Mouse (Mus musculus) stomach, postnatal 0 days (tissue): Measurements from ENCODE around the gene Col23a1. TPM values are rescaled to one million over a fixed set of nuclear protein-coding genes. Genes with fewer than 3 reads are reported as not detected.

Experiments
- ATAC-seq: fragments of 200-750 bp; cut with Nextera tagmentation; 2 replicates; pipeline ENCODE4 v1.8.0; 2017; ENCODE audit not compliant: low FRiP score, low TSS enrichment
- DNase-seq: peaks from one replicate; pipeline ENCODE4 v3.0.0-alpha.2; 2016; ENCODE audit warnings: low spot score
- H3K27ac ChIP-seq: fragments of 300-500 bp; sonication (generic); replicated peaks from 2 replicates; pipeline ENCODE4 v1.5.1; 2014; ENCODE audit warnings: mild to moderate bottlenecking, control low read depth
- H3K27me3 ChIP-seq: fragments of 300-500 bp; sonication (generic); 2 replicates; pipeline ENCODE4 v1.6.1; 2014; ENCODE audit warnings: low read length; ENCODE audit not compliant: control insufficient read depth, insufficient read depth
- H3K36me3 ChIP-seq: fragments of 300-500 bp; sonication (generic); 2 replicates; pipeline ENCODE4 v1.6.1; 2014; ENCODE audit warnings: low read length, mixed read lengths; ENCODE audit not compliant: control insufficient read depth, insufficient read depth
- H3K4me1 ChIP-seq: fragments of 300-500 bp; sonication (generic); replicated peaks from 2 replicates; pipeline ENCODE4 v1.6.1; 2014; ENCODE audit warnings: antibody characterized with exemption; ENCODE audit not compliant: control insufficient read depth, insufficient read depth
- H3K4me2 ChIP-seq: fragments of 300-500 bp; sonication (generic); replicated peaks from 2 replicates; pipeline ENCODE4 v1.6.1; 2014; ENCODE audit warnings: low read depth, mild to moderate bottlenecking, control low read depth, moderate library complexity
- H3K4me3 ChIP-seq: fragments of 300-500 bp; sonication (generic); 2 replicates; pipeline ENCODE4 v1.5.1; 2014; ENCODE audit warnings: low read depth, low read length, control low read depth
- H3K9ac ChIP-seq: fragments of 300-500 bp; sonication (generic); 2 replicates; pipeline ENCODE4 v1.6.1; 2014; ENCODE audit warnings: mild to moderate bottlenecking, low read length, control low read depth, mixed read lengths
- H3K9me3 ChIP-seq: fragments of 300-500 bp; sonication (generic); 2 replicates; pipeline ENCODE4 v1.6.1; 2016; ENCODE audit warnings: low read length; ENCODE audit not compliant: control insufficient read depth
- CTCF ChIP-seq: IDR thresholded peaks from 2 replicates; pipeline ENCODE4 v1.5.1; 2016; ENCODE audit warnings: antibody characterized with exemption, low read depth, mild to moderate bottlenecking, moderate library complexity
- EP300 ChIP-seq: optimal IDR thresholded peaks from 2 replicates; pipeline ENCODE3; 2016; ENCODE audit warnings: antibody characterized with exemption
- WGBS: fragments of 180-500 bp; shearing (Covaris S2); extraction: QIAGEN DNeasy Blood & Tissue Kit; methylation state at CpG from one replicate; pipeline ENCODE4 v1.1.7; 2014; 5-methylcytosine and 5-hydroxymethylcytosine counted together
- polyA plus RNA-seq: library from polyadenylated mRNA; unstranded; fragments of >200 nt; fragmentation: Nextera tagmentation; extraction: Ambion mirVana; gene quantifications from 2 replicates; pipeline ENCODE4 v1.2.1, GENCODE M21; 2015

Col23a1 gene
- polyA plus RNA-seq, 1 experiment from 2014 or later: 2.5 TPM

- no peaks in the 10 kb centered on the region for H3K9me3 ChIP-seq
- H3K27me3 ChIP-seq: no peaks in the 10 kb centered on the region
- TF ChIP-seq CTCF: no peak
- TF ChIP-seq EP300: no peak
- H3K9ac ChIP-seq: no peak overlapping the region
- no peak overlapping the region for H3K27ac ChIP-seq
- H3K4me2 ChIP-seq: no peak overlapping the region
- H3K4me3 ChIP-seq: no peak overlapping the region
- no peak for DNase-seq
- no peaks in the 10 kb centered on the region for H3K36me3 ChIP-seq
- no peak for ATAC-seq
- WGBS: 67% methylated on average over 11 of the region's 11 CpGs
- no peaks in the 10 kb centered on the region for H3K4me1 ChIP-seq
Measured at GRCm38 (mm10) chr11:51329837-51330714, 40.4 kb downstream of the Col23a1 start.

- no peaks in the 10 kb centered on the region for H3K9me3 ChIP-seq
- no peak overlapping the region for H3K27ac ChIP-seq
- ATAC-seq (no peak), DNase-seq (no peak)
- no peaks in the 10 kb centered on the region for H3K27me3 ChIP-seq
- H3K9ac ChIP-seq: no peak overlapping the region
- no peaks in the 10 kb centered on the region for H3K36me3 ChIP-seq
- no peaks in the 10 kb centered on the region for H3K4me1 ChIP-seq
- TF ChIP-seq CTCF: no peak
- TF ChIP-seq EP300: no peak
- no peak overlapping the region for H3K4me2 ChIP-seq
- H3K4me3 ChIP-seq: no peak overlapping the region
- WGBS: 77% methylated on average over 5 of the region's 5 CpGs
Measured at GRCm38 (mm10) chr11:51334017-51334416, 44.3 kb downstream of the Col23a1 start.

DNA sequence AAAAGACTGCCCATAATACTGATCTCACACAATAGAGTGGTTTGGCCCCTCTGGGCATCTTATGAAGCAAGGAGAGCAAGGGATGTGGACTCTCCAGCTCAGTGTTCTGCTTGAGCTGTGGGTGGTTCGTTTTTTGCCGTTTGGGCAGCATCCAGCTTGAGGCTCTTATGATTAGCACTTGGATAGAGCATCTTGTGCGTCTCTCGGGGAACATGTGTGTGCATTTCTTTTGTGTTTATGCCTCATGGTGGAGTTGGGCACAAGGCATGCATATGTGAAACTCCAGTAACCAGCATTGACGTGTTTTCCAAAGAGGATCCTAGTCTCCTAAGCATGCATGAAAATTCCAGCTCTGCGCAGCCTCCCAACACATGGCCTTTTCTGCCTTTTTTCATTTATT, 47.9 kb downstream of the Col23a1 start:
- DNase-seq (no peak), ATAC-seq (no peak)
- Histone ChIP-seq H3K9ac (no peak overlapping the region), H3K36me3 (no peaks in the 10 kb centered on the region), H3K4me1 (no peaks in the 10 kb centered on the region), H3K4me2 (no peak overlapping the region), H3K27me3 (no peaks in the 10 kb centered on the region), H3K27ac (no peak overlapping the region), H3K4me3 (no peak overlapping the region), H3K9me3 (no peaks in the 10 kb centered on the region)
- no peak for TF ChIP-seq EP300
- WGBS: 74% methylated on average over 6 of the region's 6 CpGs

- H3K4me3 ChIP-seq: no peak overlapping the region
- H3K9me3 ChIP-seq: no peaks in the 10 kb centered on the region
- no peak for ATAC-seq
- H3K4me2 ChIP-seq: no peak overlapping the region
- H3K36me3 ChIP-seq: no peaks in the 10 kb centered on the region
- no peak overlapping the region for H3K9ac ChIP-seq
- no peaks in the 10 kb centered on the region for H3K4me1 ChIP-seq
- H3K27ac ChIP-seq: no peak overlapping the region
- 78% methylated on average over 7 of the region's 7 CpGs for WGBS
- TF ChIP-seq CTCF: no peak
- no peak for TF ChIP-seq EP300
- no peak for DNase-seq
- H3K27me3 ChIP-seq: no peaks in the 10 kb centered on the region
Measured at GRCm38 (mm10) chr11:51338416-51338815, 48.7 kb downstream of the Col23a1 start.

DNA sequence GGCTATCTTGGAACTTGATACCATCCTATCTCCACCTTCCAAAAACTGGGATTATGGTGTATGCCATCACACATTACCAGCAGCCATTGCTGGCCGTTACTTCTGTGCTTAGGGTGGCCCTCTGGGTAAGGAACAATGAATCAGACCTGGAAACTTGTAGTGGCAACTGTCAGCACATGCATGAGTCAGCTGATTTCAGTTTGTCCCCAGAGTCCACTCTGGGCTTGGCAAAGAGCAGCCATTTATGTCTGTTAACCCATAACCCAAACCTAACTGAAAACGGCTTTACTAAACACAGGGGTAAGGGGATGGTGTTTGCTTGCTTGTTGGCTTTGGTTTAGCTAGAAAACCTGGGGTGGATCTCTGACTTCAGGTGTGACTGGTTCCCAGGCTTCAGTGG, 51.4 kb downstream of the Col23a1 start:
- Histone ChIP-seq H3K27me3 (no peaks in the 10 kb centered on the region), H3K4me3 (no peak overlapping the region), H3K4me2 (no peak overlapping the region), H3K9ac (no peak overlapping the region), H3K9me3 (no peaks in the 10 kb centered on the region), H3K27ac (no peak overlapping the region), H3K36me3 (no peaks in the 10 kb centered on the region), H3K4me1 (no peaks in the 10 kb centered on the region)
- ATAC-seq (no peak), DNase-seq (no peak)
- TF ChIP-seq EP300: no peak
- no peak for TF ChIP-seq CTCF
- 59% methylated on average over 2 of the region's 2 CpGs for WGBS

DNA sequence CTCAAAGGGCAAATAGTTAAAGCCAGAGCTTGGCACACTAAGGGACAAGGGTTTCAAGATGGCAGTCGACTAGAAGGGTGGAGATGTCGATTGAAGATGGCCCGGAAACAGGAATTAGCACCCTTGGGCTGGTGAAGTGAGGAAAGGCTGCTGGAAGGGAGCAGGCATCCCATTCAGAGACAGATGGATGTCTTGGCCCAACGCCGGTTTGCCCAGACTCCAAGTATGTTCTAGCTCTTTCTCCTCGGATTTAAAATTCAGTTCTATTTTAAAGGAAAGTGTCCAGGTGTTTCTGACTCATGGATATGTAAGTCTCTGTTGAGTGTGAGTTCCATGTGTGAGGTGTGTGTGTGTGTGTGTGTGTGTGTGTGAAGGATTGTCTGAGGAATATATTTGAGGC, 53.1 kb downstream of the Col23a1 start:
- H3K27ac ChIP-seq: no peak overlapping the region
- DNase-seq: no peak
- ATAC-seq: no peak
- H3K4me2 ChIP-seq: no peak overlapping the region
- H3K9me3 ChIP-seq: no peaks in the 10 kb centered on the region
- no peaks in the 10 kb centered on the region for H3K36me3 ChIP-seq
- no peak for TF ChIP-seq EP300
- TF ChIP-seq CTCF: no peak
- no peak overlapping the region for H3K9ac ChIP-seq
- H3K4me1 ChIP-seq: no peaks in the 10 kb centered on the region
- H3K27me3 ChIP-seq: no peaks in the 10 kb centered on the region
- WGBS: 81% methylated on average over 6 of the region's 6 CpGs
- H3K4me3 ChIP-seq: no peak overlapping the region
